Mouse (Mus musculus) midbrain, embryonic 11.5 days (tissue): Measurements from ENCODE around the gene Fbxw8. TPM values are rescaled to one million over a fixed set of nuclear protein-coding genes. Genes with fewer than 3 reads are reported as not detected.

Experiments used
- ATAC-seq: fragments of 200-750 bp; cut with Nextera tagmentation; 2 replicates; pipeline ENCODE4 v1.8.0; 2017; ENCODE audit warnings: moderate TSS enrichment, moderate library complexity; ENCODE audit not compliant: low FRiP score
- DNase-seq: peaks from one replicate; pipeline ENCODE4 v3.0.0; 2015; ENCODE audit warnings: low spot score; ENCODE audit errors: missing footprints
- H3K27ac ChIP-seq: fragments of 300-500 bp; sonication (generic); 2 replicates; pipeline ENCODE4 v1.5.1; 2014; ENCODE audit warnings: low read depth, low read length
- H3K27me3 ChIP-seq: fragments of 300-500 bp; sonication (generic); 2 replicates; pipeline ENCODE4 v1.6.1; 2014; ENCODE audit warnings: mild to moderate bottlenecking, low read length, moderate library complexity, mixed read lengths; ENCODE audit not compliant: control insufficient read depth, insufficient read depth
- H3K36me3 ChIP-seq: fragments of 300-500 bp; sonication (generic); 2 replicates; pipeline ENCODE4 v1.6.1; 2014; ENCODE audit warnings: mild to moderate bottlenecking, low read length, moderate library complexity, mixed read lengths; ENCODE audit not compliant: control insufficient read depth, insufficient read depth
- H3K4me1 ChIP-seq: fragments of 300-500 bp; sonication (generic); 2 replicates; pipeline ENCODE4 v1.6.1; 2014; ENCODE audit warnings: low read length; ENCODE audit not compliant: control insufficient read depth, insufficient read depth
- H3K4me2 ChIP-seq: fragments of 300-500 bp; sonication (generic); 2 replicates; pipeline ENCODE4 v1.6.1; 2014; ENCODE audit warnings: mild to moderate bottlenecking, moderate library complexity
- H3K4me3 ChIP-seq: fragments of 300-500 bp; sonication (generic); 2 replicates; pipeline ENCODE4 v1.5.1; 2014; ENCODE audit warnings: low read depth, low read length
- H3K9ac ChIP-seq: fragments of 300-500 bp; sonication (generic); 2 replicates; pipeline ENCODE4 v1.6.1; 2014; ENCODE audit warnings: low read length
- H3K9me3 ChIP-seq: fragments of 300-500 bp; sonication (generic); 2 replicates; pipeline ENCODE4 v1.6.1; 2016; ENCODE audit warnings: low read length; ENCODE audit not compliant: control insufficient read depth
- WGBS: fragments of 180-500 bp; shearing (Covaris S2); extraction: QIAGEN DNeasy Blood & Tissue Kit; methylation state at CpG from one replicate; pipeline ENCODE4 v1.1.7; 2014; 5-methylcytosine and 5-hydroxymethylcytosine counted together
- polyA plus RNA-seq: library from polyadenylated mRNA; unstranded; fragments of >200 nt; fragmentation: Nextera tagmentation; extraction: Ambion mirVana; gene quantifications from 2 replicates; pipeline ENCODE4 v1.2.1, GENCODE M21; 2014

Gene Fbxw8
- polyA plus RNA-seq, 1 experiment from 2014 or later, result 21.1 TPM

GRCm38 (mm10) chr5:118123096-118123495, 32.2 kb downstream of the Fbxw8 start:
- Histone ChIP-seq H3K9me3 (no peaks in the 10 kb centered on the region), H3K4me1 (peaks cover 4% of the 10 kb centered on the region; the same call in 1 of the 2 replicates), H3K4me3 (no peak overlapping the region), H3K9ac (no peak overlapping the region), H3K4me2 (no peak overlapping the region), H3K27me3 (no peaks in the 10 kb centered on the region), H3K36me3 (peaks cover 2% of the 10 kb centered on the region; the same call in 1 of the 2 replicates), H3K27ac (peak overlapping the region; percentile 14; the same call in 1 of the 2 replicates)
- no peak for DNase-seq
- WGBS, result 54% methylated on average over 10 of the region's 10 CpGs
- no peak for ATAC-seq

- Histone ChIP-seq H3K4me3 (no peak overlapping the region), H3K4me2 (no peak overlapping the region), H3K27ac (no peak overlapping the region), H3K9me3 (no peaks in the 10 kb centered on the region), H3K36me3 (no peaks in the 10 kb centered on the region), H3K27me3 (no peaks in the 10 kb centered on the region), H3K4me1 (peaks cover 4% of the 10 kb centered on the region; the same call in 1 of the 2 replicates), H3K9ac (no peak overlapping the region)
- no peak for ATAC-seq
- DNase-seq, result no peak
- 88% methylated on average over 4 of the region's 4 CpGs for WGBS
These were observed 33.3 kb downstream of the Fbxw8 start for GRCm38 (mm10) chr5:118121928-118122327.

GRCm38 (mm10) chr5:118120670-118121069, 34.6 kb downstream of the Fbxw8 start:
- Histone ChIP-seq H3K9me3 (no peaks in the 10 kb centered on the region), H3K4me3 (no peak overlapping the region), H3K4me2 (no peak overlapping the region), H3K36me3 (no peaks in the 10 kb centered on the region), H3K4me1 (peaks cover 4% of the 10 kb centered on the region; the same call in 1 of the 2 replicates), H3K27ac (no peak overlapping the region), H3K27me3 (no peaks in the 10 kb centered on the region), H3K9ac (no peak overlapping the region)
- WGBS, result 9% methylated on average over 2 of the region's 2 CpGs
- ATAC-seq (no peak), DNase-seq (no peak)

GRCm38 (mm10) chr5:118118922-118119321, 36.3 kb downstream of the Fbxw8 start:
- DNase-seq, result no peak
- Histone ChIP-seq H3K27ac (no peak overlapping the region), H3K27me3 (no peaks in the 10 kb centered on the region), H3K9ac (no peak overlapping the region), H3K4me3 (no peak overlapping the region), H3K9me3 (no peaks in the 10 kb centered on the region), H3K4me1 (peaks cover 4% of the 10 kb centered on the region; the same call in 1 of the 2 replicates), H3K36me3 (no peaks in the 10 kb centered on the region), H3K4me2 (no peak overlapping the region)
- WGBS, result 94% methylated on average over 5 of the region's 5 CpGs
- ATAC-seq, result no peak

- H3K9me3 ChIP-seq, result no peaks in the 10 kb centered on the region
- no peak for ATAC-seq
- 87% methylated on average over 3 of the region's 3 CpGs for WGBS
- no peak overlapping the region for H3K9ac ChIP-seq
- H3K4me3 ChIP-seq, result no peak overlapping the region
- H3K4me2 ChIP-seq, result no peak overlapping the region
- no peak overlapping the region; the same call in 1 of the 2 replicates for H3K27ac ChIP-seq
- no peak for DNase-seq
- H3K27me3 ChIP-seq, result no peaks in the 10 kb centered on the region
- H3K36me3 ChIP-seq, result no peaks in the 10 kb centered on the region
- H3K4me1 ChIP-seq, result peaks cover 2% of the 10 kb centered on the region; the same call in 1 of the 2 replicates
These were observed 36.9 kb downstream of the Fbxw8 start for GRCm38 (mm10) chr5:118118351-118118750.

- Histone ChIP-seq H3K36me3 (no peaks in the 10 kb centered on the region; the same call in 1 of the 2 replicates), H3K4me1 (no peaks in the 10 kb centered on the region), H3K27ac (no peak overlapping the region), H3K4me3 (no peak overlapping the region), H3K9me3 (no peaks in the 10 kb centered on the region), H3K27me3 (no peaks in the 10 kb centered on the region), H3K4me2 (no peak overlapping the region), H3K9ac (no peak overlapping the region)
- WGBS, result 87% methylated on average over 13 of the region's 13 CpGs
- ATAC-seq (no peak), DNase-seq (no peak)
These were observed 41.6 kb downstream of the Fbxw8 start for GRCm38 (mm10) chr5:118113617-118114016.

- no peaks in the 10 kb centered on the region for H3K9me3 ChIP-seq
- no peak overlapping the region for H3K4me2 ChIP-seq
- ATAC-seq (no peak), DNase-seq (no peak)
- H3K9ac ChIP-seq, result no peak overlapping the region
- no peaks in the 10 kb centered on the region; the same call in 1 of the 2 replicates for H3K36me3 ChIP-seq
- H3K27ac ChIP-seq, result no peak overlapping the region
- no peaks in the 10 kb centered on the region for H3K4me1 ChIP-seq
- WGBS, result 91% methylated on average over 7 of the region's 7 CpGs
- H3K27me3 ChIP-seq, result no peaks in the 10 kb centered on the region
- H3K4me3 ChIP-seq, result no peak overlapping the region
These were observed 42.2 kb downstream of the Fbxw8 start for GRCm38 (mm10) chr5:118113043-118113442.

- Histone ChIP-seq H3K27ac (no peak overlapping the region), H3K9ac (no peak overlapping the region), H3K4me3 (no peak overlapping the region), H3K9me3 (no peaks in the 10 kb centered on the region), H3K4me1 (no peaks in the 10 kb centered on the region), H3K36me3 (no peaks in the 10 kb centered on the region; the same call in 1 of the 2 replicates), H3K27me3 (no peaks in the 10 kb centered on the region), H3K4me2 (no peak overlapping the region)
- DNase-seq (no peak), ATAC-seq (no peak)
- WGBS, result 89% methylated on average over 7 of the region's 7 CpGs
These were observed 46.3 kb downstream of the Fbxw8 start for GRCm38 (mm10) chr5:118108794-118109440.

- no peaks in the 10 kb centered on the region for H3K9me3 ChIP-seq
- H3K4me1 ChIP-seq, result no peaks in the 10 kb centered on the region
- H3K4me3 ChIP-seq, result no peak overlapping the region
- no peaks in the 10 kb centered on the region; the same call in 1 of the 2 replicates for H3K36me3 ChIP-seq
- DNase-seq (no peak), ATAC-seq (no peak)
- no peaks in the 10 kb centered on the region for H3K27me3 ChIP-seq
- no peak overlapping the region for H3K4me2 ChIP-seq
- whole genome bisulfite sequencing, result 81% methylated on average over 17 of the region's 17 CpGs
- no peak overlapping the region for H3K27ac ChIP-seq
- H3K9ac ChIP-seq, result no peak overlapping the region
These were observed 47.0 kb downstream of the Fbxw8 start for GRCm38 (mm10) chr5:118108124-118108793.
